Mouse (Mus musculus) heart, adult 2 months (tissue): ENCODE data around the gene Cgrrf1.

Source experiments
- CTCF ChIP-seq: fragments of 200-600 bp; IDR thresholded peaks from 2 replicates; pipeline ENCODE4 v1.8.1; 2022; ENCODE audit warnings: antibody characterized with exemption, mild to moderate bottlenecking, moderate library complexity
- EP300 ChIP-seq: fragments of 200-500 bp; IDR thresholded peaks from 2 replicates; pipeline ENCODE4 v1.6.1; 2011; ENCODE audit warnings: low read depth, low read length, control low read depth; ENCODE audit not compliant: insufficient read depth
- POLR2A ChIP-seq: fragments of 200-500 bp; IDR thresholded peaks from 2 replicates; pipeline ENCODE4 v1.6.1; 2011; ENCODE audit warnings: mild to moderate bottlenecking, low read depth, low read length, control low read depth; ENCODE audit not compliant: insufficient read depth

DNA sequence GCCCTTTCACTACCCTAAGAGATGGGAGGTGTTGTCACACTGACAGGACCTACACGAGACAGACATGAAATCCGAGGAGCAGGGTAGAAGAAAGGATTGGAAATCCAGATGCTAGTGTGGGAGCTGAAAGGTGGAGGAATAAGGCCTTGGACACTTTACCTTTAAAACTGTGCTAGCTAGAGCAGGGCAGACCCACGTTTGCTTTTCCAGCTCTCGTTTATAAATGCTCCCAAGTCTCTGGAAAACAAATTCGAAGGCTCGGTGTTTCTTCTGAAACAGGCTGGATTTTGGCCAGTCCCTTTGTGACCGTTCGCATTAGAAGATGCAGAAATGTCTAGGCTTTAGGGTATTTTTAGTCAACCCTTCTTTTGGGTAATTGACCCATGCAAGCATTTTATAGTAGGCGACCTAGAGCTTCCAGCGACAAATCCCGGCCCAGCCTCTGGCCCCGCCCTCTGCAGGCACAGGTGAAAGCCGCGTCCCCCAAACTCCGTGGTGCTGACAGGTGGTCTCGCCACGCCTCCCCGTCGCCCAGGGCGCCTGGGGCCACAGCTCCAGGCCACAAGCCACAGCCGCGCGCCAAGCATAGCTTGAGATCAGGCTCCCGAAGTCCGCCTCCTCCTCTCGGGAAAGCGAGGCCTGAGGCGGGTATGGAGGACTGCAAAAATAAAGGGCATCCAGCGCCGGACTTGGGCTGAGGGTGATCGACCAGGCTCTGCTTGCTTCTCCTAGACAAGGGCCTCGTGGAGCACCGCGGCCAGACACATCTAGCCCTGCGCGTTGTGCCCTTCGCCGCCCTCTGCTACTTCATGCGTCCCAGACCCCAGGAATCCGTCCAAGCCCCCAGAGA, 49.9 kb downstream of the Cgrrf1 start:
- 0 out of 2 replicates have a peak, but pooled peaks have one; percentile 4 for TF ChIP-seq POLR2A
- TF ChIP-seq CTCF: no peak
- TF ChIP-seq EP300: no peak
